Mouse (Mus musculus): ENCODE measurements around the gene Micall1.

Micall1 gene

GRCm38 (mm10) chr15:79097135-79097534, 11.6 kb upstream of the Micall1 start:
- no peak for DNase-seq (ENCODE audit: inconsistent ontology term)

- peak; percentile 90 for DNase-seq (ENCODE audit: inconsistent ontology term)
These were observed 11.1 kb upstream of the Micall1 start for GRCm38 (mm10) chr15:79097611-79098025.

- no peak for DNase-seq (ENCODE audit: inconsistent ontology term)
These were observed 10.5 kb upstream of the Micall1 start for GRCm38 (mm10) chr15:79098220-79098619.

GRCm38 (mm10) chr15:79098868-79099267, 9.8 kb upstream of the Micall1 start:
- no peak for DNase-seq (ENCODE audit: inconsistent ontology term)

GRCm38 (mm10) chr15:79099456-79099855, 9.2 kb upstream of the Micall1 start:
- no peak for DNase-seq (ENCODE audit: inconsistent ontology term)

- no peak for DNase-seq (ENCODE audit: inconsistent ontology term)
These were observed 8.3 kb upstream of the Micall1 start for GRCm38 (mm10) chr15:79100391-79100790.

GRCm38 (mm10) chr15:79101531-79101930, 7.2 kb upstream of the Micall1 start:
- DNase-seq (ENCODE audit: inconsistent ontology term): peak; percentile 56

- no peak for DNase-seq (ENCODE audit: inconsistent ontology term)
These were observed 5.4 kb upstream of the Micall1 start for GRCm38 (mm10) chr15:79103264-79103663.

- no peak for DNase-seq (ENCODE audit: inconsistent ontology term)
These were observed 2.9 kb upstream of the Micall1 start for GRCm38 (mm10) chr15:79105804-79106203.

GRCm38 (mm10) chr15:79107966-79108365, 732 bp upstream of the Micall1 start:
- DNase-seq (ENCODE audit: inconsistent ontology term): peak; percentile 61

GRCm38 (mm10) chr15:79109321-79109934, 730 bp downstream of the Micall1 start:
- no peak for DNase-seq (ENCODE audit: inconsistent ontology term)

- no peak for DNase-seq (ENCODE audit: inconsistent ontology term)
These were observed 1.3 kb downstream of the Micall1 start for GRCm38 (mm10) chr15:79110031-79110430.

GRCm38 (mm10) chr15:79110528-79110927, 1.8 kb downstream of the Micall1 start:
- DNase-seq (ENCODE audit: inconsistent ontology term): no peak

GRCm38 (mm10) chr15:79111774-79112173, 3.1 kb downstream of the Micall1 start:
- DNase-seq (ENCODE audit: inconsistent ontology term): no peak

GRCm38 (mm10) chr15:79115276-79115675, 6.6 kb downstream of the Micall1 start:
- no peak for DNase-seq (ENCODE audit: inconsistent ontology term)

- no peak for DNase-seq (ENCODE audit: inconsistent ontology term)
These were observed 10.8 kb downstream of the Micall1 start for GRCm38 (mm10) chr15:79119491-79119890.

GRCm38 (mm10) chr15:79122119-79122518, 13.4 kb downstream of the Micall1 start:
- DNase-seq (ENCODE audit: inconsistent ontology term): no peak

GRCm38 (mm10) chr15:79122546-79122945, 13.8 kb downstream of the Micall1 start:
- no peak for DNase-seq (ENCODE audit: inconsistent ontology term)

- no peak for DNase-seq (ENCODE audit: inconsistent ontology term)
These were observed 15.1 kb downstream of the Micall1 start for GRCm38 (mm10) chr15:79123751-79124150.

GRCm38 (mm10) chr15:79124331-79124875, 15.7 kb downstream of the Micall1 start:
- DNase-seq (ENCODE audit: inconsistent ontology term): no peak

- DNase-seq (ENCODE audit: inconsistent ontology term): no peak
These were observed 17.7 kb downstream of the Micall1 start for GRCm38 (mm10) chr15:79126217-79126932.

- DNase-seq (ENCODE audit: inconsistent ontology term): no peak
These were observed 18.4 kb downstream of the Micall1 start for GRCm38 (mm10) chr15:79127101-79127500.

GRCm38 (mm10) chr15:79128208-79128607, 19.5 kb downstream of the Micall1 start:
- DNase-seq (ENCODE audit: inconsistent ontology term): no peak

All from Muller cell, postnatal 12 days (primary cell).